Mouse (Mus musculus): ENCODE measurements around the gene Lsamp. TPM values are rescaled to one million over a fixed set of nuclear protein-coding genes. Genes with fewer than 3 reads are reported as not detected.

Lsamp gene
- polyA plus RNA-seq, 1 experiment from 2014 or later = 1.3 TPM

GRCm38 (mm10) chr16:40194401-40194800 is 210.2 kb downstream of the Lsamp start:
- Histone ChIP-seq H3K9me3 (ENCODE audit: control insufficient read depth, low read length) (no peaks in the 10 kb centered on the region), H3K4me3 (ENCODE audit: low read depth, low read length) (no peak overlapping the region), H3K27me3 (replicated peaks; ENCODE audit: control insufficient read depth, insufficient read depth, low read length) (no peaks in the 10 kb centered on the region), H3K9ac (ENCODE audit: low read depth, low read length) (no peak overlapping the region), H3K36me3 (ENCODE audit: control insufficient read depth, insufficient read depth, low read length) (no peaks in the 10 kb centered on the region), H3K27ac (ENCODE audit: low read depth, low read length) (no peak overlapping the region), H3K4me1 (replicated peaks; ENCODE audit: control insufficient read depth, insufficient read depth, low read length) (no peaks in the 10 kb centered on the region), H3K4me2 (no peak overlapping the region)
- no peak for DNase-seq (ENCODE audit: low spot score)
- no peak for ATAC-seq (replicated peaks; ENCODE audit: low FRiP score)
- 53% methylated on average over 3 of the region's 3 CpGs for WGBS

GRCm38 (mm10) chr16:40194839-40195238 is 210.7 kb downstream of the Lsamp start:
- H3K36me3 ChIP-seq (ENCODE audit: control insufficient read depth, insufficient read depth, low read length) = no peaks in the 10 kb centered on the region

GRCm38 (mm10) chr16:40228627-40229026 is 244.5 kb downstream of the Lsamp start:
- Histone ChIP-seq H3K9me3 (ENCODE audit: control insufficient read depth, low read length) (no peaks in the 10 kb centered on the region), H3K4me1 (replicated peaks; ENCODE audit: control insufficient read depth, insufficient read depth, low read length) (no peaks in the 10 kb centered on the region), H3K27ac (ENCODE audit: low read depth, low read length) (no peak overlapping the region), H3K9ac (ENCODE audit: low read depth, low read length) (no peak overlapping the region), H3K27me3 (replicated peaks; ENCODE audit: control insufficient read depth, insufficient read depth, low read length) (no peaks in the 10 kb centered on the region), H3K4me3 (ENCODE audit: low read depth, low read length) (no peak overlapping the region), H3K4me2 (no peak overlapping the region), H3K36me3 (ENCODE audit: control insufficient read depth, insufficient read depth, low read length) (no peaks in the 10 kb centered on the region)
- DNase-seq (ENCODE audit: low spot score) (no peak), ATAC-seq (replicated peaks; ENCODE audit: low FRiP score) (no peak)
- 82% methylated on average over 5 of the region's 5 CpGs for WGBS

More at GRCm38 (mm10) chr16:40194839-40195238, 210.7 kb downstream of the Lsamp start:
- no peaks in the 10 kb centered on the region for H3K27me3 ChIP-seq (replicated peaks; ENCODE audit: control insufficient read depth, insufficient read depth, low read length)
- H3K4me1 ChIP-seq (replicated peaks; ENCODE audit: control insufficient read depth, insufficient read depth, low read length) = no peaks in the 10 kb centered on the region
- H3K4me2 ChIP-seq = no peak overlapping the region
- no peaks in the 10 kb centered on the region for H3K9me3 ChIP-seq (ENCODE audit: control insufficient read depth, low read length)
- 84% methylated on average over 2 of the region's 2 CpGs for whole genome bisulfite sequencing
- H3K4me3 ChIP-seq (ENCODE audit: low read depth, low read length) = no peak overlapping the region
- ATAC-seq (replicated peaks; ENCODE audit: low FRiP score) (no peak), DNase-seq (ENCODE audit: low spot score) (no peak)
- H3K9ac ChIP-seq (ENCODE audit: low read depth, low read length) = no peak overlapping the region
- H3K27ac ChIP-seq (ENCODE audit: low read depth, low read length) = no peak overlapping the region

- Histone ChIP-seq H3K27me3 (replicated peaks; ENCODE audit: control insufficient read depth, insufficient read depth, low read length) (no peaks in the 10 kb centered on the region), H3K27ac (ENCODE audit: low read depth, low read length) (no peak overlapping the region), H3K36me3 (ENCODE audit: control insufficient read depth, insufficient read depth, low read length) (no peaks in the 10 kb centered on the region), H3K4me1 (replicated peaks; ENCODE audit: control insufficient read depth, insufficient read depth, low read length) (no peaks in the 10 kb centered on the region), H3K9ac (ENCODE audit: low read depth, low read length) (no peak overlapping the region), H3K9me3 (ENCODE audit: control insufficient read depth, low read length) (no peaks in the 10 kb centered on the region), H3K4me2 (no peak overlapping the region), H3K4me3 (ENCODE audit: low read depth, low read length) (no peak overlapping the region)
- DNase-seq (ENCODE audit: low spot score) = no peak
- WGBS = 72% methylated on average over 2 of the region's 2 CpGs
- ATAC-seq (replicated peaks; ENCODE audit: low FRiP score) = no peak
These were observed 248.9 kb downstream of the Lsamp start for GRCm38 (mm10) chr16:40233066-40233465.

GRCm38 (mm10) chr16:40234151-40234895 is 250.2 kb downstream of the Lsamp start:
- no peaks in the 10 kb centered on the region for H3K9me3 ChIP-seq (ENCODE audit: control insufficient read depth, low read length)
- no peak overlapping the region for H3K27ac ChIP-seq (ENCODE audit: low read depth, low read length)
- H3K4me3 ChIP-seq (ENCODE audit: low read depth, low read length) = no peak overlapping the region
- no peak overlapping the region for H3K4me2 ChIP-seq
- DNase-seq (ENCODE audit: low spot score) = no peak
- no peaks in the 10 kb centered on the region for H3K4me1 ChIP-seq (replicated peaks; ENCODE audit: control insufficient read depth, insufficient read depth, low read length)
- ATAC-seq (replicated peaks; ENCODE audit: low FRiP score) = no peak
- H3K9ac ChIP-seq (ENCODE audit: low read depth, low read length) = no peak overlapping the region
- H3K27me3 ChIP-seq (replicated peaks; ENCODE audit: control insufficient read depth, insufficient read depth, low read length) = no peaks in the 10 kb centered on the region
- H3K36me3 ChIP-seq (ENCODE audit: control insufficient read depth, insufficient read depth, low read length) = no peaks in the 10 kb centered on the region
- 80% methylated on average over 13 of the region's 13 CpGs for WGBS

- 77% methylated on average over 3 of the region's 3 CpGs for WGBS
- H3K9me3 ChIP-seq (ENCODE audit: control insufficient read depth, low read length) = no peaks in the 10 kb centered on the region
- no peak overlapping the region for H3K27ac ChIP-seq (ENCODE audit: low read depth, low read length)
- ATAC-seq (replicated peaks; ENCODE audit: low FRiP score) (no peak), DNase-seq (ENCODE audit: low spot score) (no peak)
- no peak overlapping the region for H3K4me2 ChIP-seq
- no peak overlapping the region for H3K4me3 ChIP-seq (ENCODE audit: low read depth, low read length)
- no peaks in the 10 kb centered on the region for H3K36me3 ChIP-seq (ENCODE audit: control insufficient read depth, insufficient read depth, low read length)
- no peaks in the 10 kb centered on the region for H3K4me1 ChIP-seq (replicated peaks; ENCODE audit: control insufficient read depth, insufficient read depth, low read length)
- H3K9ac ChIP-seq (ENCODE audit: low read depth, low read length) = no peak overlapping the region
- no peaks in the 10 kb centered on the region for H3K27me3 ChIP-seq (replicated peaks; ENCODE audit: control insufficient read depth, insufficient read depth, low read length)
These were observed 287.7 kb downstream of the Lsamp start for GRCm38 (mm10) chr16:40271859-40272258.

- H3K9ac ChIP-seq (ENCODE audit: low read depth, low read length) = no peak overlapping the region
- DNase-seq (ENCODE audit: low spot score) (no peak), ATAC-seq (replicated peaks; ENCODE audit: low FRiP score) (no peak)
- 72% methylated on average over 4 of the region's 4 CpGs for WGBS
- no peaks in the 10 kb centered on the region for H3K4me1 ChIP-seq (replicated peaks; ENCODE audit: control insufficient read depth, insufficient read depth, low read length)
- no peak overlapping the region for H3K4me2 ChIP-seq
- H3K27me3 ChIP-seq (replicated peaks; ENCODE audit: control insufficient read depth, insufficient read depth, low read length) = no peaks in the 10 kb centered on the region
- no peak overlapping the region for H3K4me3 ChIP-seq (ENCODE audit: low read depth, low read length)
- no peak overlapping the region for H3K27ac ChIP-seq (ENCODE audit: low read depth, low read length)
- H3K36me3 ChIP-seq (ENCODE audit: control insufficient read depth, insufficient read depth, low read length) = no peaks in the 10 kb centered on the region
- no peaks in the 10 kb centered on the region for H3K9me3 ChIP-seq (ENCODE audit: control insufficient read depth, low read length)
These were observed 306.0 kb downstream of the Lsamp start for GRCm38 (mm10) chr16:40290132-40290531.

GRCm38 (mm10) chr16:40294296-40294882 is 310.2 kb downstream of the Lsamp start:
- no peak overlapping the region for H3K27ac ChIP-seq (ENCODE audit: low read depth, low read length)
- DNase-seq (ENCODE audit: low spot score) = no peak
- ATAC-seq (replicated peaks; ENCODE audit: low FRiP score) = no peak
- H3K4me3 ChIP-seq (ENCODE audit: low read depth, low read length) = no peak overlapping the region
- H3K27me3 ChIP-seq (replicated peaks; ENCODE audit: control insufficient read depth, insufficient read depth, low read length) = no peaks in the 10 kb centered on the region
- H3K4me2 ChIP-seq = no peak overlapping the region
- 80% methylated on average over 4 of the region's 4 CpGs for WGBS
- no peaks in the 10 kb centered on the region for H3K4me1 ChIP-seq (replicated peaks; ENCODE audit: control insufficient read depth, insufficient read depth, low read length)
- no peak overlapping the region for H3K9ac ChIP-seq (ENCODE audit: low read depth, low read length)
- no peaks in the 10 kb centered on the region for H3K36me3 ChIP-seq (ENCODE audit: control insufficient read depth, insufficient read depth, low read length)
- H3K9me3 ChIP-seq (ENCODE audit: control insufficient read depth, low read length) = no peaks in the 10 kb centered on the region

GRCm38 (mm10) chr16:40295240-40295639 is 311.1 kb downstream of the Lsamp start:
- ATAC-seq (replicated peaks; ENCODE audit: low FRiP score) (no peak), DNase-seq (ENCODE audit: low spot score) (no peak)
- H3K4me3 ChIP-seq (ENCODE audit: low read depth, low read length) = no peak overlapping the region
- H3K36me3 ChIP-seq (ENCODE audit: control insufficient read depth, insufficient read depth, low read length) = no peaks in the 10 kb centered on the region
- H3K4me2 ChIP-seq = no peak overlapping the region
- H3K4me1 ChIP-seq (replicated peaks; ENCODE audit: control insufficient read depth, insufficient read depth, low read length) = no peaks in the 10 kb centered on the region
- WGBS = 81% methylated on average over 7 of the region's 7 CpGs
- H3K9me3 ChIP-seq (ENCODE audit: control insufficient read depth, low read length) = no peaks in the 10 kb centered on the region
- H3K9ac ChIP-seq (ENCODE audit: low read depth, low read length) = no peak overlapping the region
- no peaks in the 10 kb centered on the region for H3K27me3 ChIP-seq (replicated peaks; ENCODE audit: control insufficient read depth, insufficient read depth, low read length)
- no peak overlapping the region for H3K27ac ChIP-seq (ENCODE audit: low read depth, low read length)
